Mouse (Mus musculus): ENCODE measurements around the gene Fras1. TPM values are rescaled to one million over a fixed set of nuclear protein-coding genes. Genes with fewer than 3 reads are reported as not detected.
A peak's percentile ranks its signal among the peaks of the same experiment; 100 is the strongest.

The Fras1 gene
- 1.1 and 1.3 TPM in 2 replicates for total RNA-seq (2014; rRNA removed)
- 0.66 and 0.75 TPM in 2 replicates for polyA plus RNA-seq (2012; rRNA removed)

- H3K36me3 ChIP-seq (ENCODE audit: control insufficient read depth, insufficient read depth, low read length) = no peaks in the 10 kb centered on the region
- H3K27ac ChIP-seq (replicated peaks; ENCODE audit: insufficient read depth, low read depth, low read length) = no peak within 1 kb of the TSS
- no peaks in the 10 kb centered on the region for H3K79me2 ChIP-seq (ENCODE audit: control insufficient read depth, insufficient read depth, low read length)
- TF ChIP-seq CTCF (IDR thresholded peaks at IDR 0.05; ENCODE audit: low read depth, low read length) = no peak
- no peak for TF ChIP-seq POLR2A (IDR thresholded peaks at IDR 0.05; ENCODE audit: extremely low read depth, insufficient read depth, low read length)
- H3K9ac ChIP-seq (ENCODE audit: low read depth, low read length) = peak within 1 kb of the TSS; percentile 23
- peak; percentile 2 for DNase-seq (ENCODE audit: extremely low read depth, low read depth, low spot score)
- no peaks in the 10 kb centered on the region for H3K4me1 ChIP-seq (ENCODE audit: control insufficient read depth, insufficient read depth, low read length)
- peak within 1 kb of the TSS; percentile 55 for H3K4me3 ChIP-seq (ENCODE audit: insufficient read depth, low read depth, low read length)
- WGBS = 6% methylated on average over 16 of the region's 16 CpGs
- no peaks in the 10 kb centered on the region for H3K27me3 ChIP-seq (ENCODE audit: control insufficient read depth, insufficient read depth, low read length)
Measured at GRCm38 (mm10) chr5:96373567-96373985, at the start of gene Fras1. Gene Fras1 (plus strand): TSS chr5:96373955.

- no peaks in the 10 kb centered on the region for H3K4me1 ChIP-seq (ENCODE audit: control insufficient read depth, insufficient read depth, low read length)
- H3K36me3 ChIP-seq (ENCODE audit: control insufficient read depth, insufficient read depth, low read length) = no peaks in the 10 kb centered on the region
- H3K79me2 ChIP-seq (ENCODE audit: control insufficient read depth, insufficient read depth, low read length) = no peaks in the 10 kb centered on the region
- H3K27ac ChIP-seq (replicated peaks; ENCODE audit: insufficient read depth, low read depth, low read length) = no peak overlapping the region
- TF ChIP-seq CTCF (IDR thresholded peaks at IDR 0.05; ENCODE audit: low read depth, low read length) = no peak
- no peak for TF ChIP-seq POLR2A (IDR thresholded peaks at IDR 0.05; ENCODE audit: extremely low read depth, insufficient read depth, low read length)
- H3K4me3 ChIP-seq (ENCODE audit: insufficient read depth, low read depth, low read length) = no peak overlapping the region
- DNase-seq (ENCODE audit: extremely low read depth, low read depth, low spot score) = no peak
- WGBS = 88% methylated on average over 25 of the region's 25 CpGs
- H3K27me3 ChIP-seq (ENCODE audit: control insufficient read depth, insufficient read depth, low read length) = no peaks in the 10 kb centered on the region
- no peak overlapping the region for H3K9ac ChIP-seq (ENCODE audit: low read depth, low read length)
Measured at GRCm38 (mm10) chr5:96331048-96331737, 42.6 kb upstream of the Fras1 start.

- no peak overlapping the region for H3K27ac ChIP-seq (replicated peaks; ENCODE audit: insufficient read depth, low read depth, low read length)
- DNase-seq (ENCODE audit: extremely low read depth, low read depth, low spot score) = no peak
- no peak overlapping the region for H3K4me3 ChIP-seq (ENCODE audit: insufficient read depth, low read depth, low read length)
- no peak for TF ChIP-seq CTCF (IDR thresholded peaks at IDR 0.05; ENCODE audit: low read depth, low read length)
- WGBS = 87% methylated on average over 5 of the region's 5 CpGs
- H3K4me1 ChIP-seq (ENCODE audit: control insufficient read depth, insufficient read depth, low read length) = no peaks in the 10 kb centered on the region
- no peak overlapping the region for H3K9ac ChIP-seq (ENCODE audit: low read depth, low read length)
- no peaks in the 10 kb centered on the region for H3K27me3 ChIP-seq (ENCODE audit: control insufficient read depth, insufficient read depth, low read length)
- H3K79me2 ChIP-seq (ENCODE audit: control insufficient read depth, insufficient read depth, low read length) = no peaks in the 10 kb centered on the region
- no peaks in the 10 kb centered on the region for H3K36me3 ChIP-seq (ENCODE audit: control insufficient read depth, insufficient read depth, low read length)
Measured at GRCm38 (mm10) chr5:96331738-96332070, 42.1 kb upstream of the Fras1 start.

GRCm38 (mm10) chr5:96333963-96334362, 39.8 kb upstream of the Fras1 start:
- Histone ChIP-seq H3K36me3 (ENCODE audit: control insufficient read depth, insufficient read depth, low read length) (no peaks in the 10 kb centered on the region), H3K4me1 (ENCODE audit: control insufficient read depth, insufficient read depth, low read length) (no peaks in the 10 kb centered on the region), H3K27ac (replicated peaks; ENCODE audit: insufficient read depth, low read depth, low read length) (no peak overlapping the region), H3K79me2 (ENCODE audit: control insufficient read depth, insufficient read depth, low read length) (no peaks in the 10 kb centered on the region), H3K9ac (ENCODE audit: low read depth, low read length) (no peak overlapping the region), H3K4me3 (ENCODE audit: insufficient read depth, low read depth, low read length) (no peak overlapping the region), H3K27me3 (ENCODE audit: control insufficient read depth, insufficient read depth, low read length) (no peaks in the 10 kb centered on the region)
- peak; percentile 34 for DNase-seq (ENCODE audit: extremely low read depth, low read depth, low spot score)
- no peak; the same call in 1 of the 2 replicates for TF ChIP-seq CTCF (IDR thresholded peaks at IDR 0.05; ENCODE audit: low read depth, low read length)
- no peak for TF ChIP-seq POLR2A (IDR thresholded peaks at IDR 0.05; ENCODE audit: extremely low read depth, insufficient read depth, low read length)
- 67% methylated on average over 3 of the region's 3 CpGs for WGBS

GRCm38 (mm10) chr5:96340564-96340963, 33.2 kb upstream of the Fras1 start:
- Histone ChIP-seq H3K9ac (ENCODE audit: low read depth, low read length) (no peak overlapping the region), H3K27me3 (ENCODE audit: control insufficient read depth, insufficient read depth, low read length) (no peaks in the 10 kb centered on the region), H3K4me1 (ENCODE audit: control insufficient read depth, insufficient read depth, low read length) (no peaks in the 10 kb centered on the region), H3K79me2 (ENCODE audit: control insufficient read depth, insufficient read depth, low read length) (no peaks in the 10 kb centered on the region), H3K27ac (replicated peaks; ENCODE audit: insufficient read depth, low read depth, low read length) (no peak overlapping the region), H3K4me3 (ENCODE audit: insufficient read depth, low read depth, low read length) (no peak overlapping the region), H3K36me3 (ENCODE audit: control insufficient read depth, insufficient read depth, low read length) (no peaks in the 10 kb centered on the region)
- no peak for TF ChIP-seq POLR2A (IDR thresholded peaks at IDR 0.05; ENCODE audit: extremely low read depth, insufficient read depth, low read length)
- TF ChIP-seq CTCF (IDR thresholded peaks at IDR 0.05; ENCODE audit: low read depth, low read length) = no peak
- WGBS = 91% methylated on average over 6 of the region's 6 CpGs
- no peak for DNase-seq (ENCODE audit: extremely low read depth, low read depth, low spot score)

GRCm38 (mm10) chr5:96344983-96345382, 28.8 kb upstream of the Fras1 start:
- H3K4me3 ChIP-seq (ENCODE audit: insufficient read depth, low read depth, low read length) = no peak overlapping the region
- TF ChIP-seq POLR2A (IDR thresholded peaks at IDR 0.05; ENCODE audit: extremely low read depth, insufficient read depth, low read length) (no peak), CTCF (IDR thresholded peaks at IDR 0.05; ENCODE audit: low read depth, low read length) (no peak)
- no peak for DNase-seq (ENCODE audit: extremely low read depth, low read depth, low spot score)
- H3K27me3 ChIP-seq (ENCODE audit: control insufficient read depth, insufficient read depth, low read length) = no peaks in the 10 kb centered on the region
- no peaks in the 10 kb centered on the region for H3K79me2 ChIP-seq (ENCODE audit: control insufficient read depth, insufficient read depth, low read length)
- no peak overlapping the region for H3K9ac ChIP-seq (ENCODE audit: low read depth, low read length)
- H3K4me1 ChIP-seq (ENCODE audit: control insufficient read depth, insufficient read depth, low read length) = no peaks in the 10 kb centered on the region
- H3K36me3 ChIP-seq (ENCODE audit: control insufficient read depth, insufficient read depth, low read length) = no peaks in the 10 kb centered on the region
- no peak overlapping the region for H3K27ac ChIP-seq (replicated peaks; ENCODE audit: insufficient read depth, low read depth, low read length)
- 89% methylated on average over 2 of the region's 2 CpGs for WGBS
